Mouse (Mus musculus) stomach, embryonic 15.5 days (tissue): ENCODE data around the gene Olfr3. TPM values are rescaled to one million over a fixed set of nuclear protein-coding genes. Genes with fewer than 3 reads are reported as not detected.

Experiments used
- ATAC-seq: fragments of 200-750 bp; cut with Nextera tagmentation; 2 replicates; pipeline ENCODE4 v1.8.0; 2017; ENCODE audit warnings: low read depth, moderate number of reproducible peaks, moderate TSS enrichment; ENCODE audit not compliant: insufficient read depth, low FRiP score
- H3K27ac ChIP-seq: fragments of 300-500 bp; sonication (generic); 2 replicates; pipeline ENCODE4 v1.5.1; 2015; ENCODE audit warnings: mild to moderate bottlenecking, inconsistent platforms
- H3K27me3 ChIP-seq: fragments of 300-500 bp; sonication (generic); replicated peaks from 2 replicates; pipeline ENCODE4 v1.6.1; 2015; ENCODE audit warnings: inconsistent platforms
- H3K36me3 ChIP-seq: fragments of 300-500 bp; sonication (generic); 2 replicates; pipeline ENCODE4 v1.6.1; 2015; ENCODE audit warnings: inconsistent platforms
- H3K4me1 ChIP-seq: fragments of 300-500 bp; sonication (generic); 2 replicates; pipeline ENCODE4 v1.6.1; 2015; ENCODE audit warnings: inconsistent platforms
- H3K4me2 ChIP-seq: fragments of 300-500 bp; sonication (generic); 2 replicates; pipeline ENCODE4 v1.6.1; 2015; ENCODE audit warnings: mild to moderate bottlenecking, inconsistent platforms
- H3K4me3 ChIP-seq: fragments of 300-500 bp; sonication (generic); replicated peaks from 2 replicates; pipeline ENCODE4 v1.5.1; 2015; ENCODE audit warnings: inconsistent platforms
- H3K9ac ChIP-seq: fragments of 300-500 bp; sonication (generic); 2 replicates; pipeline ENCODE4 v1.6.1; 2015; ENCODE audit warnings: inconsistent platforms
- H3K9me3 ChIP-seq: fragments of 300-500 bp; sonication (generic); 2 replicates; pipeline ENCODE4 v1.6.1; 2016; ENCODE audit warnings: inconsistent platforms
- WGBS: fragments of 180-500 bp; shearing (Covaris S2); methylation state at CpG from one replicate; pipeline ENCODE4 v1.1.7; 2015; 5-methylcytosine and 5-hydroxymethylcytosine counted together
- polyA plus RNA-seq: library from polyadenylated mRNA; unstranded; fragments of >200 nt; fragmentation: Nextera tagmentation; extraction: Ambion mirVana; gene quantifications from 2 replicates; pipeline ENCODE4 v1.2.1, GENCODE M21; 2015

The Olfr3 gene
- polyA plus RNA-seq = not detected in 2 replicates

DNA sequence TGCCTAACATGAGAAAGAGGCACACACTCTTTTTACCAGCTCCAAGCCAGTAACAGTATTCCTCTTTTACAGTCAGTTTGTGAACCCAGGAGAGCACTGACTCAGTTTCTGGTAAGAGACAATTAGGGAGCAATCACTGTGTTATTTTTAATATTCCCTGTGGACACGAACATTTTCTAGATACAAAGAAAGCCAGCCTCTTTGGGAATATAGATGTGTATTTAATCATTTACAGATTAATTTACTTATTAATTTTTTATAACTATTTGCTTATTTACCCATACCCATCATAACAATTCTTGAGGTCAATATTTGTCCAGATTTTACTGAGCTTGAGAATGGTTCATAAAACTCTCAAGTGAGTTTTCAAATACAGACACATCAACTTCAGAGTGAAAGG, at the start of gene Olfr3:
TSS of gene Olfr3 (minus strand) at position 101 of the 400 bp plus-strand sequence.
- WGBS = 76% methylated on average over 1 of the region's 1 CpGs
- ATAC-seq = no peak
- H3K9me3 ChIP-seq = no peaks in the 10 kb centered on the region
- no peaks in the 10 kb centered on the region for H3K4me1 ChIP-seq
- no peak within 1 kb of the TSS for H3K4me3 ChIP-seq
- no peak within 1 kb of the TSS for H3K9ac ChIP-seq
- H3K36me3 ChIP-seq = no peaks in the 10 kb centered on the region
- no peak within 1 kb of the TSS for H3K4me2 ChIP-seq
- H3K27ac ChIP-seq = no peak within 1 kb of the TSS
- H3K27me3 ChIP-seq = no peaks in the 10 kb centered on the region

- ATAC-seq = no peak
These were observed 45.7 kb upstream of the Olfr3 start, which contains the start of gene Olfr351 for GRCm38 (mm10) chr2:36862560-36862959. Olfr351 (minus strand) TSS chr2:36862660.

DNA sequence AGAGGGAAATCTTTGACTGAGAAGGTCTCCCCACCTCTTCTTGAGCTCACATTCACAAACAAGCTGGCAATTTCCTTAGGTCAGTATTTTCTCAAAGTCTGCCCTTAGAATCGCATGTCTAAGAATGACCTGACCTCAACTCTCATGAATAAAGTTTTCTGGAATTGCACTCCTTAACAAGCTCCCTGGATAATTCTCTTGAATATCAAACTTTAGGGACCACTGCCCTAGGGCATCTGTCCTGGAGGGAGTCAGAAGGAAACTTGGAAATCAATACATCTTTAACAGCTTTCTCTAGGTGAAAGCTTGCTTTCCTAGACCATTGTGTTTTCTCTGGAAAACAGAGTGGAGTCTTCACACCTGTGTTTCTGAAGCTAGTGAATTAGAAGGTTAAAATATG, 29.2 kb upstream of the Olfr3 start, which contains the start of gene Olfr350:
TSS of gene Olfr350 (plus strand) at position 301 of the 400 bp plus-strand sequence.
- no peak for ATAC-seq
- Histone ChIP-seq H3K27me3 (no peaks in the 10 kb centered on the region), H3K4me3 (no peak within 1 kb of the TSS), H3K4me2 (no peak within 1 kb of the TSS), H3K36me3 (no peaks in the 10 kb centered on the region), H3K9ac (no peak within 1 kb of the TSS), H3K27ac (no peak within 1 kb of the TSS), H3K4me1 (no peaks in the 10 kb centered on the region), H3K9me3 (no peaks in the 10 kb centered on the region)
- 81% methylated on average over 1 of the region's 1 CpGs for WGBS

More at GRCm38 (mm10) chr2:36862560-36862959, 45.7 kb upstream of the Olfr3 start, which contains the start of gene Olfr351:
- no peak within 1 kb of the TSS for H3K4me2 ChIP-seq
- H3K36me3 ChIP-seq = no peaks in the 10 kb centered on the region
- WGBS = 81% methylated on average over 1 of the region's 1 CpGs
- no peaks in the 10 kb centered on the region for H3K9me3 ChIP-seq
- H3K4me1 ChIP-seq = no peaks in the 10 kb centered on the region
- H3K4me3 ChIP-seq = no peak within 1 kb of the TSS
- H3K9ac ChIP-seq = no peak within 1 kb of the TSS
- no peaks in the 10 kb centered on the region for H3K27me3 ChIP-seq
- no peak within 1 kb of the TSS for H3K27ac ChIP-seq

DNA sequence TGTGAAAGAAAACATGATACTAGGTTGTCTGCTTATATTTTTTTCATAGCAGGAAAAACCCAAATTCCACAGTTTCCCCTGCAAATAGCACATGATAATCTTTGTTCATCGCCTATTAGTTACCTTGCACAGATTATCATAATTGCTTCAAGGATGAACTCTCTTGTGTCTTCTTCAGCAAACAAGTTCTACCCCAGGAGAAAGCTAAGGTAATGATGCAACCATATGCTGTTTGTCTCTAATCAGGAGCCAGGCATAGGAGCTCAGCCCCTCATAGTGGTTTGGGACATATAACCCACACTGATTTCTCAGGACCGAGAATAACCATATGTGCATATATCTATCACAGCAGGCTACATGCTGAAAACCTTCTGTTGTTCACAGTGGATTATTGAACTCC, 26.6 kb downstream of the Olfr3 start, which contains the start of gene Olfr50:
TSS of gene Olfr50 (plus strand) at position 301 of the 400 bp plus-strand sequence.
- Histone ChIP-seq H3K36me3 (no peaks in the 10 kb centered on the region), H3K27me3 (no peaks in the 10 kb centered on the region), H3K4me2 (no peak within 1 kb of the TSS), H3K27ac (no peak within 1 kb of the TSS), H3K4me1 (no peaks in the 10 kb centered on the region), H3K9ac (no peak within 1 kb of the TSS), H3K9me3 (no peaks in the 10 kb centered on the region), H3K4me3 (no peak within 1 kb of the TSS)
- ATAC-seq = no peak
- 77% methylated on average over 2 of the region's 2 CpGs for WGBS

GRCm38 (mm10) chr2:36783976-36784375, 32.9 kb downstream of the Olfr3 start, which contains the start of gene Olfr348:
Olfr348 (plus strand) TSS chr2:36784276.
- no peaks in the 10 kb centered on the region for H3K9me3 ChIP-seq
- no peak for ATAC-seq
- 68% methylated on average over 2 of the region's 2 CpGs for WGBS
- H3K27ac ChIP-seq = no peak within 1 kb of the TSS
- no peak within 1 kb of the TSS for H3K9ac ChIP-seq
- no peak within 1 kb of the TSS for H3K4me3 ChIP-seq
- H3K36me3 ChIP-seq = no peaks in the 10 kb centered on the region
- H3K27me3 ChIP-seq = no peaks in the 10 kb centered on the region
- no peak within 1 kb of the TSS for H3K4me2 ChIP-seq
- no peaks in the 10 kb centered on the region for H3K4me1 ChIP-seq

Other genes with a start within 250 kb of the Olfr3 start
- not detected in 2 replicates for gene Olfr345, start 177.0 kb downstream of the Olfr3 start, polyA plus RNA-seq
- gene Olfr346, start 131.2 kb downstream of the Olfr3 start, polyA plus RNA-seq = not detected in 2 replicates
- gene Olfr347, start 85.1 kb downstream of the Olfr3 start, polyA plus RNA-seq = not detected in 2 replicates
- gene Olfr348, start 32.8 kb downstream of the Olfr3 start, polyA plus RNA-seq = not detected in 2 replicates
- not detected in 2 replicates for gene Olfr50, start 26.5 kb downstream of the Olfr3 start, polyA plus RNA-seq
- not detected in 2 replicates for gene Olfr350, start 29.3 kb upstream of the Olfr3 start, polyA plus RNA-seq
- gene Olfr351, start 45.6 kb upstream of the Olfr3 start, polyA plus RNA-seq = not detected in 2 replicates
- gene Olfr352, start 51.4 kb upstream of the Olfr3 start, polyA plus RNA-seq = not detected in 2 replicates
- not detected in 2 replicates for gene Olfr353, start 75.9 kb upstream of the Olfr3 start, polyA plus RNA-seq
- not detected in 2 replicates for gene Olfr354, start 88.6 kb upstream of the Olfr3 start, polyA plus RNA-seq
- gene Olfr355, start 111.9 kb upstream of the Olfr3 start, polyA plus RNA-seq = not detected in 2 replicates
- not detected in 2 replicates for gene Olfr356, start 120.1 kb upstream of the Olfr3 start, polyA plus RNA-seq
- not detected in 2 replicates for gene Olfr357, start 176.8 kb upstream of the Olfr3 start, polyA plus RNA-seq
- not detected in 2 replicates for gene Olfr358, start 192.3 kb upstream of the Olfr3 start, polyA plus RNA-seq
- gene Olfr360, start 248.7 kb upstream of the Olfr3 start, polyA plus RNA-seq = not detected in 2 replicates